Comparison of ENCODE assay signal across 24 mouse cellular contexts in the genomic region with DNA sequence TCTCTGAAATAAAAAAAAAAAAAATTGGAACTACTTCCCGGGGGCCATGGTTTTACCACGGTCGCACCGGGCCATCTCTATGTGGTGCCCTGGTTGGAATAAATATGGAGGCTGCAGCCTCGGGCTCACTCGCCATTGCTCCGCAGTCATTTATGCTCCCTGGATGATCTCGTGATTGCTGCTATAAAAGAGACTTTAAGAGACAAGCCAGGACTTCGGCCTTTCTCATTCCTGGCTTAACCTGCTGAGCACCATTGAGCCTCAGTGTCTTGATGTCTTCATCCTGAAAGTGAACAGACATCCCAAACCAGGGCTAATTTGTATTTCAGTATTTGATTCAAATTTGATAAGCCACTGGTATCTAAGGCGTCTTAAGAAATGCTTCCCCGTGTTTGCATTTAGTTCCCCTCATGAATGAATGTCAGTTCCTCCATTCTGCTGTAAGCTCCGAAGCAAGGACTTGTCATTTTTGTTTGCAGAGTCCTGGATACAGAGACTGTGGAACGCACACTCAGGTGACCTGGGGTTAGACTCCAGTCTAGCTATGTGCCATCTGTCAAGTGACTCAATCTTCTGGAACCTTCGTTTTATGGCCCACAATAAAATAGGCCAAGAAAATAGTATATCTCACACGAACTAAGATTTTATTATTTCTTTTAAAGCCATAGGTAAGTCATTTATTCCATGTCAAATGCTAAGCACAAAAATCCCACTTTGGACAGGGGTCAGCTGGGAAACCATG.
"Had no signal": no experiment of that assay in that cellular context is flagged by ENCODE, and none has a peak within 500 bp of the region (broad histone marks: within the 10 kb centered on the region; RNA-seq: fewer than 3 reads in every experiment).

No protein-coding gene starts in this region.

- H3K9me3 ChIP-seq: heart, embryonic 13.5 days; heart, embryonic 15.5 days; hindbrain, embryonic 13.5 days; hindbrain, embryonic 15.5 days; limb, embryonic 10.5 days; limb, embryonic 12.5 days; liver, embryonic 13.5 days; liver, embryonic 15.5 days had no signal

- H3K9ac ChIP-seq: heart, embryonic 13.5 days; heart, embryonic 15.5 days; hindbrain, embryonic 13.5 days; hindbrain, embryonic 15.5 days; limb, embryonic 12.5 days; liver, embryonic 13.5 days; liver, embryonic 15.5 days had no signal

- H3K27me3 ChIP-seq: heart, embryonic 13.5 days; heart, embryonic 15.5 days; hindbrain, embryonic 13.5 days; hindbrain, embryonic 15.5 days; limb, embryonic 12.5 days; liver, embryonic 13.5 days; liver, embryonic 15.5 days had no signal

- DNase-seq: gastrocnemius, postnatal 14 days; gastrocnemius, postnatal 36 days; heart, adult 11 months; heart, adult 2 months; heart, postnatal 14 days; heart, postnatal 36 days; kidney, adult 18-20 months; kidney, adult 8-10 months; kidney, postnatal 10 days; kidney, postnatal 25 days; kidney, postnatal 4 days; layer of hippocampus, adult 9-11 months; layer of hippocampus, postnatal 36 days; liver; liver, embryonic 13.5 days had no signal

- H3K27ac ChIP-seq: heart, adult 2 months; heart, embryonic 13.5 days; heart, embryonic 15.5 days; hindbrain, embryonic 13.5 days; hindbrain, embryonic 15.5 days; hindbrain, postnatal 0 days; limb, embryonic 10.5 days; limb, embryonic 12.5 days; liver, embryonic 13.5 days; liver, embryonic 15.5 days had no signal

- H3K36me3 ChIP-seq: heart, embryonic 13.5 days; heart, embryonic 15.5 days; hindbrain, embryonic 13.5 days; hindbrain, embryonic 15.5 days; limb, embryonic 10.5 days; limb, embryonic 12.5 days; liver, embryonic 13.5 days; liver, embryonic 15.5 days had no signal

- H3K4me2 ChIP-seq: heart, embryonic 11.5 days; heart, embryonic 13.5 days; heart, embryonic 15.5 days; hindbrain, embryonic 13.5 days; hindbrain, embryonic 15.5 days; limb, embryonic 12.5 days; liver, embryonic 13.5 days; liver, embryonic 15.5 days had no signal

- H3K4me3 ChIP-seq: heart, adult 2 months; heart, embryonic 13.5 days; heart, embryonic 15.5 days; hindbrain, embryonic 13.5 days; hindbrain, embryonic 15.5 days; limb, embryonic 10.5 days; limb, embryonic 12.5 days; liver, embryonic 13.5 days; liver, embryonic 15.5 days had no signal

- ATAC-seq: hindbrain, postnatal 0 days had no signal

- H3K4me1 ChIP-seq: heart, embryonic 13.5 days; hindbrain, embryonic 13.5 days; hindbrain, embryonic 15.5 days; limb, embryonic 10.5 days; limb, embryonic 12.5 days had no signal
